ENCODE assay signal across 9 mouse cellular contexts in the genomic region with DNA sequence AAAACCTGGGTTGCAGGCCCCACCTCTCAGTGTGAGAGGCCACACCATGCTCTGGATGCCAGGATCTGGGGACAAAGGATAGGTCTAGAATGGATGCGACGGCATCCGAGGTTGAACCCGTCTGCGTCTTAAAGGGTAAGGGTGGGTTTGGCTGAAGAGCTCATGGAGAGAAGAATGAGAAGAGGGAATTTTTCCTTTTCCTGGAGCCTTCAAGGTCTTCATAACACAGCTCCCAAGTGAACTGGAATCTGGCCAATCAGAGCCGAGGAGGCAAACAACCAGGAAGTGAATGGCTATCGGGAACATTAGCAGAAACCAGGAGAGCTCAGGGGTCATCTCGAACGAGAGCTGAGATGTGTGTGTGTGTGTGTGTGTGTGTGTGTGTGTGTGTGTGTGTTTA.
DNase-seq lines count a peak whose midpoint lies in the region; ATAC-seq and TF ChIP-seq lines count a peak whose summit lies in the region.
"Had no signal": no experiment of that assay in that cellular context is flagged by ENCODE, and none has a peak within 500 bp of the region (broad histone marks: within the 10 kb centered on the region; RNA-seq: fewer than 3 reads in every experiment).

No protein-coding gene starts in this region.

- 75% methylated on average over 9 of the region's 9 CpGs for WGBS in hindbrain, embryonic 10.5 days
- WGBS in hindbrain, embryonic 14.5 days: 63% methylated on average over 9 of the region's 9 CpGs
- WGBS in lung, embryonic 14.5 days: 35% methylated on average over 9 of the region's 9 CpGs
- 72% methylated on average over 9 of the region's 9 CpGs for WGBS in liver, embryonic 12.5 days (ENCODE audit: insufficient replicate concordance)

- no peak for ATAC-seq in hindbrain, embryonic 14.5 days (ENCODE audit: low FRiP score)
- peak; percentile 33 for ATAC-seq in lung, embryonic 14.5 days (ENCODE audit: insufficient read depth)
- no peak for ATAC-seq in liver, embryonic 12.5 days

- no peaks in the 10 kb centered on the region for H3K9me3 ChIP-seq in hindbrain, embryonic 10.5 days
- H3K9me3 ChIP-seq in hindbrain, embryonic 14.5 days (ENCODE audit: control insufficient read depth, low read length): no peaks in the 10 kb centered on the region
- no peaks in the 10 kb centered on the region for H3K9me3 ChIP-seq in lung, embryonic 14.5 days (ENCODE audit: low read depth, low read length)
- no peaks in the 10 kb centered on the region for H3K9me3 ChIP-seq in liver, embryonic 12.5 days (replicated peaks)

- H3K27ac ChIP-seq in hindbrain, embryonic 10.5 days: peak overlapping the region; percentile 75
- no peak overlapping the region for H3K27ac ChIP-seq in hindbrain, embryonic 14.5 days
- H3K27ac ChIP-seq in lung, embryonic 14.5 days (ENCODE audit: low read depth): peak overlapping the region; percentile 79
- H3K27ac ChIP-seq in liver, embryonic 12.5 days: no peak overlapping the region

- TF ChIP-seq CTCF in lung, embryonic 14.5 days (IDR thresholded peaks at IDR 0.05; ENCODE audit: low read depth): no peak

- no peak overlapping the region for H3K9ac ChIP-seq in hindbrain, embryonic 14.5 days
- no peak overlapping the region for H3K9ac ChIP-seq in lung, embryonic 14.5 days
- H3K9ac ChIP-seq in liver, embryonic 12.5 days: no peak overlapping the region

- H3K4me3 ChIP-seq in hindbrain, embryonic 10.5 days: no peak overlapping the region
- H3K4me3 ChIP-seq in hindbrain, embryonic 14.5 days (replicated peaks; ENCODE audit: low read length): no peak overlapping the region
- H3K4me3 ChIP-seq in lung, embryonic 14.5 days (ENCODE audit: low read depth, low read length): no peak overlapping the region
- no peak overlapping the region for H3K4me3 ChIP-seq in liver, embryonic 12.5 days

- peaks cover 24% of the 10 kb centered on the region for H3K4me1 ChIP-seq in hindbrain, embryonic 10.5 days (replicated peaks)
- H3K4me1 ChIP-seq in hindbrain, embryonic 14.5 days (replicated peaks; ENCODE audit: control insufficient read depth, insufficient read depth, low read length): no peaks in the 10 kb centered on the region
- peaks cover 5% of the 10 kb centered on the region for H3K4me1 ChIP-seq in lung, embryonic 14.5 days (ENCODE audit: insufficient read depth)
- no peaks in the 10 kb centered on the region for H3K4me1 ChIP-seq in liver, embryonic 12.5 days

- no peak for DNase-seq in hindbrain, embryonic 10.5 days (ENCODE audit: low spot score)
- DNase-seq in hindbrain, embryonic 14.5 days (ENCODE audit: low spot score): no peak
- DNase-seq in adrenal gland, postnatal 10 days: peak; percentile 60
- DNase-seq in heart, postnatal 4 days: peak; percentile 22
- peak; percentile 86 for DNase-seq in lung, embryonic 14.5 days
- no peak for DNase-seq in spleen, postnatal 14 days (ENCODE audit: low spot score in 2 of 2)
- no peak for DNase-seq in natural killer cell, adult 2 months (ENCODE audit: low spot score in 2 of 2)
- DNase-seq: cerebellum, adult 18-20 months had no signal

- H3K4me2 ChIP-seq in hindbrain, embryonic 14.5 days (replicated peaks): no peak overlapping the region
- peak overlapping the region; percentile 41 for H3K4me2 ChIP-seq in lung, embryonic 14.5 days
- no peak overlapping the region for H3K4me2 ChIP-seq in liver, embryonic 12.5 days

- peaks cover 51% of the 10 kb centered on the region for H3K27me3 ChIP-seq in hindbrain, embryonic 10.5 days (ENCODE audit: insufficient read depth, poor library complexity, severe bottlenecking)
- peaks cover 40% of the 10 kb centered on the region for H3K27me3 ChIP-seq in hindbrain, embryonic 14.5 days (ENCODE audit: control insufficient read depth, insufficient read depth, low read length)
- H3K27me3 ChIP-seq in lung, embryonic 14.5 days (ENCODE audit: insufficient read depth, low read length): no peaks in the 10 kb centered on the region
- H3K27me3 ChIP-seq in liver, embryonic 12.5 days (replicated peaks): peaks cover 29% of the 10 kb centered on the region

- no peaks in the 10 kb centered on the region for H3K36me3 ChIP-seq in hindbrain, embryonic 10.5 days
- no peaks in the 10 kb centered on the region for H3K36me3 ChIP-seq in hindbrain, embryonic 14.5 days (replicated peaks; ENCODE audit: control insufficient read depth, insufficient read depth)
- no peaks in the 10 kb centered on the region for H3K36me3 ChIP-seq in lung, embryonic 14.5 days (ENCODE audit: insufficient read depth)
- no peaks in the 10 kb centered on the region for H3K36me3 ChIP-seq in liver, embryonic 12.5 days

Comparison
In these comparisons a context has a peak if more than half of its experiments do, and no peak if none do; other contexts are left out.
1. H3K27ac ChIP-seq: peak in hindbrain, embryonic 10.5 days (single experiment) and lung, embryonic 14.5 days (single experiment); none in hindbrain, embryonic 14.5 days (single experiment) and liver, embryonic 12.5 days (single experiment).
2. DNase-seq: peak in adrenal gland, postnatal 10 days (single experiment), heart, postnatal 4 days (single experiment) and lung, embryonic 14.5 days (single experiment); none in hindbrain, embryonic 10.5 days (single experiment), hindbrain, embryonic 14.5 days (single experiment), spleen, postnatal 14 days (0 of 2) and natural killer cell, adult 2 months (0 of 2).